Mouse (Mus musculus): ENCODE data around the gene Eps15.

The Eps15 gene

GRCm38 (mm10) chr4:109279689-109280458 is at the start of gene Eps15:
Gene Eps15, plus strand, starts transcription at chr4:109280268.
- in situ Hi-C loops (cut with MboI, MseI), result no loop called here

GRCm38 (mm10) chr4:109234185-109234584 is 45.9 kb upstream of the Eps15 start, which contains the start of gene Calr4:
Gene Calr4, plus strand, starts transcription at chr4:109234485.
- in situ Hi-C loops (cut with MboI, MseI), result no loop called here

GRCm38 (mm10) chr4:109234806-109235350 is 45.2 kb upstream of the Eps15 start:
- in situ Hi-C loops (cut with MboI, MseI), result no loop called here

DNA sequence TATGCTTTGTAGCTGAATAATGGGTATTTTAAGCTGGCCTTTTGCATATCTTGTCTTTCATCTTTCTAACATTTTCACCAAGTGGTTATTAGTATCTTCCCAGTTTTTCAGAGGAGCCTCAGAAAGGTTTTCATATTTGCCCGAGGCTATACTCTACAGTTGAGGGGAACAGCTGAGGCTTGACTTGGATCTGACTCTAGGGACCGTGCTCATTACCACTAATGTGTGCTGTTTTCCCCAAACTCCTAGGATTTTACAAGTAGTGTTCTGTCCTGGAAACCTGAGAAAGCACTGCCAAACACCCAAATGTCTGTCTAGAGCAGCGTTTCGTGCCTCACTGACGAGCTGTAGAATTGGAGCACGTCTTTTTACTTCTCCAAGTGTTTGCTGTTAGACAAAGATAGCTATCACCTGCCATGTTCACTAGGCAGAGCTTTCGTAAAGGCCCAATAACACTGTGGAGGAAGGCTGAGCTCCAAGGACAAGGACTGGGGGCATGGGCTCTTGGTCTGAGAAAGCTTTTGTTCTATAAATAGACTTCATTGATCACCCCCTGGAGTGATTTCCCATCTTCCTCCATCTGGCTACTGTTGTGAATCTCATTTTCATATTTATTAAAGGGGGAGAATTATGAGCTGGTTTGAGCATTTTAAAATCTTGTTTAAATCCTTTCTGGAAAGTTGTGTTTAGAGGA is 43.7 kb upstream of the Eps15 start:
- in situ Hi-C loops (cut with MboI, MseI), result no loop called here

DNA sequence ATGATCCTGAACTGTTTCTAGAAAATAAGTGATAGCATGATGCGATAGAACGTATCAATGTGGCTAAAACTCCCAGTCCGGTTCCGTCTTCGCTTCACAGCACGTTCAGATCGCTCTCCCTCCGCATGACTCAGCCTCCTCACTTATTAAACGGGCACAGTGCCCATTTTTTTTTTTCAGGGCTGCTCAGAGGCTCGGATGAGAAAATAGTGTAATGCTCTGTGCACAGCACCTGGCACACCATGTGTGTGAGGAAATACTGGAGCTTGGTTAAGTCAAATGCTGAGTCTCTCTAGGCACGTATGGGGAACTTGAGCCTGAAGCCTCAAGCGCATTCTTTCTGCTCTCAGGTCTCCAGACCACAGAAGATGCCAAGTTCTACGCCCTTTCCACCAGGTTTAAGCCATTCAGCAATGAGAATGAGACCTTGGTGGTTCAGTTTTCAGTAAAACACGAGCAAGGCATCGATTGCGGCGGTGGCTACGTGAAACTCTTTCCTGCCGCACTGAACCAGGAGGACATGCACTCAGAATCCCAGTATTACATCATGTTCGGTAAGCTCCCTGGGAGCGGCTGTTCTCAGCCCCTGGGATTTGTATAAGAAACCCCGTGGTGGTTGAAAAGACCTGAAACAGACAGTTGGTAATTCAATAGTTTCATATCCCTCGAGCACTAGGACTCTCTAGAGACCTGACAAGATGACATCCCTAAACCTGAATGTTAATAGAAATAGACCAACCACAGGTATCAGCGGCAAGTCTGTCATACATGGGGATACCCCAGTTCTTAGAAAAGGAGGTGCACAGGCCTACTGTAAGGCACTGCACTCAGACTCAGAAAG is 41.4 kb upstream of the Eps15 start:
- in situ Hi-C loops (cut with MboI, MseI), result no loop called here

GRCm38 (mm10) chr4:109241221-109241620 is 38.8 kb upstream of the Eps15 start:
- in situ Hi-C loops (cut with MboI, MseI), result no loop called here

- in situ Hi-C loops (cut with MboI, MseI), result no loop called here
Observed at GRCm38 (mm10) chr4:109241934-109242333, 38.1 kb upstream of the Eps15 start.

GRCm38 (mm10) chr4:109244506-109244905 is 35.6 kb upstream of the Eps15 start:
- in situ Hi-C loops (cut with MboI, MseI), result no loop called here

- in situ Hi-C loops (cut with MboI, MseI), result no loop called here
Observed at GRCm38 (mm10) chr4:109245016-109245620, 35.0 kb upstream of the Eps15 start.

- in situ Hi-C loops (cut with MboI, MseI), result no loop called here
Observed at GRCm38 (mm10) chr4:109251605-109252004, 28.5 kb upstream of the Eps15 start.

GRCm38 (mm10) chr4:109252199-109252598 is 27.9 kb upstream of the Eps15 start:
- in situ Hi-C loops (cut with MboI, MseI), result no loop called here

- in situ Hi-C loops (cut with MboI, MseI), result no loop called here
Observed at GRCm38 (mm10) chr4:109253664-109254151, 26.4 kb upstream of the Eps15 start.

- in situ Hi-C loops (cut with MboI, MseI), result no loop called here
Observed at GRCm38 (mm10) chr4:109254511-109254910, 25.6 kb upstream of the Eps15 start.

DNA sequence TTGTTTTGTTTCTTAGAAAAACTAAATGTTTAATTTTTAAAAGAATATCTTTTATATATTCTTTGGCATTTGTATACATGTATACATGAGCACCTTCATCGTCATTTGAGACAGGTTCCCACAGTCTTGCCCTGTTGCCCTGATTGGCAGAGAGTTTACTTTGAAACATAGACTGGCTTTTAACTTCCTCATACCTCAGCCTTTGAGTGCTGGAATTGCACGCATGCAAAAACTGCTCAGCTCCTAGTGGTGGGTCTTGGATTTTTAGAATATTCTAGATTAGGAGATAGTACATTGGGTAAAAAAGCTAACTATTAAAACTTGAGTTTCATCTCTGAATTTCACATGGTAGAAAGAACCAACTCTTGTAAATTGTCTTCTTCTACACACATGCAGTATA is 24.7 kb upstream of the Eps15 start:
- in situ Hi-C loops (cut with MboI, MseI), result no loop called here

GRCm38 (mm10) chr4:109255727-109256417 is 24.2 kb upstream of the Eps15 start:
- in situ Hi-C loops (cut with MboI, MseI), result no loop called here

DNA sequence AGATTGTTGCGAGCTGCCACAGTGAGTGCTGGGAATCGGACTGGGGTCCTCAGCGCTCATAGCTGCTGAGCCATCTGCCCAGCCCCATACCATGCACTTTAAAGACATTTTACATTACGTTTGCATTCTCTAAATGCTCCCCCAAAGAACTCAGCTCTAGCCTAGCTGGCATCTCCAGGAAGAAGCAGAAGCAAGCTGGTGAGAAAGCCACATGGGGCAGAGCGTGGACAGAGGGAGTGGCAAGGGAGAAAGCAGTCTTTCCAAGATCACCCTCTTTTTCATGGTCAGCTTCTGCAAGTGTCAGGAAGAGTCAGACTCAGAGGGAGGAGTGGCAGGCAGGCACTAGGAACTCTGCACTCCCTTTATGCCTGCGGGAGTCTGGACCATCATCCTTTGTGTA is 23.3 kb upstream of the Eps15 start:
- in situ Hi-C loops (cut with MboI, MseI), result no loop called here

DNA sequence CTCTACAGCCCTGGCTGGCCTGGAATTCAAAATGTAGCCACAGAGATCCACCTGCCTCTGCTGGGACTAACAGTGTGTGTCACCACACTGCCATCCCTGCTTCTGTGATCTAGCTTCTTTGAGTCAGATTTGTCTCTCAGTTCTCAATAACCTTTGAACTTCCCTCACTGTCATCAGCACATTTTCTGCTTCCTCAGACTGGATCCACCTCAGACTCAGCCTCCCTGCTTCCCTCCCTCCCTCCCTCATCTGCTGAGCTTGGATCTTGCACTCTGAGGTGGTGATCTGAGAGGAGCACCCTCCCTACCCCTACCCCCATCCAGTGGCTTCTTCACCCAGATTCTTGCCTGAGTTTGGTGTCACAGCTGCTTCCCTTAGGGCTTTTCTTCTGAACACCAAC is 22.4 kb upstream of the Eps15 start:
- in situ Hi-C loops (cut with MboI, MseI), result no loop called here

- in situ Hi-C loops (cut with MboI, MseI), result no loop called here
Observed at GRCm38 (mm10) chr4:109262068-109262467, 18.0 kb upstream of the Eps15 start.

- in situ Hi-C loops (cut with MboI, MseI), result no loop called here
Observed at GRCm38 (mm10) chr4:109266056-109266455, 14.0 kb upstream of the Eps15 start.

DNA sequence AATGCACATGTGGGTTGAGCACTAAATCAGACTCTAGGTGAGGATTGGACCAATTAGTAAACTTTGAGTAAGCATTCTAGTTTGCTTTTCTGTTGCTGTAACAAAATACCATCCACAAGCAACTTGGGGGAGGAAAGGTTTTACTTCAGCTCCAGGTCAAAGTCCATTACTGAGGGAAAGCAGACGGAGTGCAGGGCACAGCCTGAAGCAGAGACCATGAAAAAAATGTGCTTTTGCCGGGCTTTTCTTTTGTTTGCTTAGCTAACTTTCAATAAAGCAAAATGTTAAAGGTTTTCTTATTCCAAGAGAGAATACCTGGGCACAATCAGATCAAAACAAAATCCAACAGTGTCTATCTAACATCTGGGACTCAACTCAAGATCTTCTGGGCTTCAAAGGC is 13.3 kb upstream of the Eps15 start:
- in situ Hi-C loops (cut with MboI, MseI), result no loop called here

DNA sequence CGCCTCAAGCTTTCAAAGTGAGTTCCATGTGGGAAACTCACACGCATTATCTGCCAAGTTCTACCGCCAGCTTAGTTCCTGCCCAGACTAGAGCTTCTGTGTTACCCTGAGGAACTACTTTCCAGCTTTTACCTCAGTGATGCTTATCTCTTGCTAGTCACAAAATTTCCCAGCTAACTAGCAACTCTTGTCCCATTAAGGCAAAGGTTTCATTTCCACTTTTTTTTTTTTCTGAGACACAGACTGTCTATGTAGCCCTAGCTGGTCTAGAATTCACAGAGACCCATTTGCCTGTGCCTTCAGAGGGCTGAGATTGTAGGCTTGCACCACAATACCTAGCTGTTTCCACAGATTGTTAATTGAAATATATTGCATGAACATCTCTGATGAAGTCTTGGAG is 12.6 kb upstream of the Eps15 start:
- in situ Hi-C loops (cut with MboI, MseI), result no loop called here
